Mouse (Mus musculus) midbrain, embryonic 12.5 days (tissue): ENCODE results near the gene Olfr895. TPM values are rescaled to one million over a fixed set of nuclear protein-coding genes. Genes with fewer than 3 reads are reported as not detected.

Experiments used
- ATAC-seq: fragments of 200-750 bp; cut with Nextera tagmentation; 2 replicates; pipeline ENCODE4 v1.8.0; 2017; ENCODE audit warnings: low read depth, moderate TSS enrichment, moderate library complexity; ENCODE audit not compliant: low FRiP score
- H3K27ac ChIP-seq: fragments of 300-500 bp; sonication (generic); replicated peaks from 2 replicates; pipeline ENCODE4 v1.5.1; 2016; ENCODE audit warnings: mild to moderate bottlenecking
- H3K27me3 ChIP-seq: fragments of 300-500 bp; sonication (generic); 2 replicates; pipeline ENCODE4 v1.6.1; 2016; ENCODE audit warnings: mild to moderate bottlenecking
- H3K36me3 ChIP-seq: fragments of 300-500 bp; sonication (generic); 2 replicates; pipeline ENCODE4 v1.6.1; 2016
- H3K4me1 ChIP-seq: fragments of 300-500 bp; sonication (generic); 2 replicates; pipeline ENCODE4 v1.6.1; 2016
- H3K4me2 ChIP-seq: fragments of 300-500 bp; sonication (generic); replicated peaks from 2 replicates; pipeline ENCODE4 v1.6.1; 2016; ENCODE audit warnings: mild to moderate bottlenecking, moderate library complexity
- H3K4me3 ChIP-seq: fragments of 300-500 bp; sonication (generic); 2 replicates; pipeline ENCODE4 v1.5.1; 2016; ENCODE audit warnings: mild to moderate bottlenecking
- H3K9ac ChIP-seq: fragments of 300-500 bp; sonication (generic); replicated peaks from 2 replicates; pipeline ENCODE4 v1.6.1; 2016; ENCODE audit warnings: mild to moderate bottlenecking, moderate library complexity
- H3K9me3 ChIP-seq: fragments of 300-500 bp; sonication (generic); 2 replicates; pipeline ENCODE4 v1.6.1; 2016; ENCODE audit warnings: mild to moderate bottlenecking
- WGBS: fragments of 180-500 bp; shearing (Covaris S2); methylation state at CpG from one replicate; pipeline ENCODE4 v1.1.7; 2016; 5-methylcytosine and 5-hydroxymethylcytosine counted together
- polyA plus RNA-seq: library from polyadenylated mRNA; unstranded; fragments of >200 nt; fragmentation: Nextera tagmentation; extraction: Ambion mirVana; gene quantifications from 2 replicates; pipeline ENCODE4 v1.2.1, GENCODE M21; 2016

The Olfr895 gene
- polyA plus RNA-seq = not detected in 2 replicates

GRCm38 (mm10) chr9:38267551-38267950 is at the start of gene Olfr895:
Olfr895 (plus strand) TSS chr9:38267851.
- Histone ChIP-seq H3K9ac (no peak within 1 kb of the TSS), H3K4me1 (no peaks in the 10 kb centered on the region), H3K27ac (no peak within 1 kb of the TSS), H3K27me3 (no peaks in the 10 kb centered on the region), H3K9me3 (no peaks in the 10 kb centered on the region), H3K4me3 (no peak within 1 kb of the TSS), H3K36me3 (no peaks in the 10 kb centered on the region), H3K4me2 (no peak within 1 kb of the TSS)
- no peak for ATAC-seq

DNA sequence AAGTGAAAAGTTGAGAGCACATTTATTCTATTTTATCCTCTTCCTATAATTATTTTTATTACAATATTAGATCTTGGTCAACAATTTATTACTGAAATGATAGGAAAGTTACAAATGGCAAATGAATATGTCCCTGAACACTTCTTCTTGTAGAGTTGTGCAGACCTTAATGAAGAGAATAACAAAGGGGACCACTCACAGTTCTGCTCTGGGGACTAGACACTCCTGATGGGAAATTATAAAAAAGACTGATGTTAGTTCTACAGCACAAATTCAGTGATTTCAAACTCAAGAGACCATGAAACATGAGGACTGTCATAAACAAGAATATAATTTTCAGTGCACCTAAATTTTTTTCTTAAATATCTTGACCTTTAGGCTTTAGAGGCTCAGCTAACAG is 15.2 kb upstream of the Olfr895 start, which contains the start of gene Olfr143:
Gene Olfr143, plus strand, starts transcription at position 301 of the 400 bp plus-strand sequence.
- Histone ChIP-seq H3K9ac (no peak within 1 kb of the TSS), H3K9me3 (no peaks in the 10 kb centered on the region), H3K4me1 (no peaks in the 10 kb centered on the region), H3K36me3 (no peaks in the 10 kb centered on the region), H3K4me2 (no peak within 1 kb of the TSS), H3K27me3 (no peaks in the 10 kb centered on the region), H3K27ac (no peak within 1 kb of the TSS), H3K4me3 (no peak within 1 kb of the TSS)
- ATAC-seq = no peak

DNA sequence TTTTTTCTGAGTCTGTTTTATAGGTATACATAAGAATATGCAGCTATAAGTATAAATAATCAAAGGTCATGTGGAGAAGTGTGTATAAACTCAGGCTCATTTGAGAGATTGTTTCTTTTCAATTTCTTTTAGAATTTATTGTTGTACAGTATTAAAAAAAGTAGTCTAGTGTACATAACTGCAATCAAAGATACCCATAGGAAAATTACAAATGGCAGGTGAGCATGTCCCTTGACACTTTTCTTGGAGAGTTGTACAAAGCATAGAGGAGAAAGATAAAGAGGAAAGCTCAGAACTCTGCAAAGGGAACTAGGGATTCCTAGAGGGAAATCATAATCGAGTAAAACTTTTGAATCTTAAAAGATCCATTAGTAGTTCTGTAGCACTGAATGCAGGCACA is 23.2 kb downstream of the Olfr895 start, which contains the start of gene Olfr896-ps1:
Gene Olfr896-ps1, plus strand, starts transcription at position 301 of the 400 bp plus-strand sequence.
- Histone ChIP-seq H3K27ac (no peak within 1 kb of the TSS), H3K4me2 (no peak within 1 kb of the TSS), H3K4me1 (no peaks in the 10 kb centered on the region), H3K27me3 (no peaks in the 10 kb centered on the region), H3K36me3 (no peaks in the 10 kb centered on the region), H3K4me3 (no peak within 1 kb of the TSS), H3K9ac (no peak within 1 kb of the TSS), H3K9me3 (no peaks in the 10 kb centered on the region)
- 85% methylated on average over 1 of the region's 1 CpGs for WGBS
- no peak for ATAC-seq

Other genes with a start within 250 kb of the Olfr895 start
- gene Olfr883, start 242.0 kb upstream of the Olfr895 start, polyA plus RNA-seq = not detected in 2 replicates
- not detected in 2 replicates for gene Olfr884, start 221.3 kb upstream of the Olfr895 start, polyA plus RNA-seq
- not detected in 2 replicates for gene Olfr885, start 206.5 kb upstream of the Olfr895 start, polyA plus RNA-seq
- not detected in 2 replicates for gene Olfr887, start 183.8 kb upstream of the Olfr895 start, polyA plus RNA-seq
- gene Olfr888, start 159.7 kb upstream of the Olfr895 start, polyA plus RNA-seq = not detected in 2 replicates
- gene Olfr889, start 152.7 kb upstream of the Olfr895 start, polyA plus RNA-seq = 0.08 TPM in 2 replicates
- gene Olfr890, start 125.3 kb upstream of the Olfr895 start, polyA plus RNA-seq = not detected in 2 replicates
- gene Olfr891, start 87.0 kb upstream of the Olfr895 start, polyA plus RNA-seq = not detected in 2 replicates
- not detected in 2 replicates for gene Olfr893, start 59.5 kb upstream of the Olfr895 start, polyA plus RNA-seq
- not detected in 2 replicates for gene Olfr894, start 49.8 kb upstream of the Olfr895 start, polyA plus RNA-seq
- not detected in 2 replicates for gene Olfr143, start 15.1 kb upstream of the Olfr895 start, polyA plus RNA-seq
- gene Olfr896-ps1, start 23.3 kb downstream of the Olfr895 start, polyA plus RNA-seq = not detected in 2 replicates
- not detected in 2 replicates for gene Olfr25, start 61.2 kb downstream of the Olfr895 start, polyA plus RNA-seq
- not detected in 2 replicates for gene Olfr898, start 80.6 kb downstream of the Olfr895 start, polyA plus RNA-seq
- not detected in 2 replicates for gene Olfr250, start 99.0 kb downstream of the Olfr895 start, polyA plus RNA-seq
- gene Olfr251, start 109.2 kb downstream of the Olfr895 start, polyA plus RNA-seq = not detected in 2 replicates
- gene Olfr147, start 133.8 kb downstream of the Olfr895 start, polyA plus RNA-seq = not detected in 2 replicates
- not detected in 2 replicates for gene Olfr901, start 161.6 kb downstream of the Olfr895 start, polyA plus RNA-seq
- not detected in 2 replicates for gene Olfr902, start 179.8 kb downstream of the Olfr895 start, polyA plus RNA-seq
- not detected in 2 replicates for gene Olfr904, start 195.3 kb downstream of the Olfr895 start, polyA plus RNA-seq
- gene Olfr905, start 203.3 kb downstream of the Olfr895 start, polyA plus RNA-seq = not detected in 2 replicates
- not detected in 2 replicates for gene Olfr906, start 219.2 kb downstream of the Olfr895 start, polyA plus RNA-seq
- not detected in 2 replicates for gene Olfr907, start 227.9 kb downstream of the Olfr895 start, polyA plus RNA-seq